Comparison of ENCODE assay signal across 10 mouse cellular contexts in the genomic region with DNA sequence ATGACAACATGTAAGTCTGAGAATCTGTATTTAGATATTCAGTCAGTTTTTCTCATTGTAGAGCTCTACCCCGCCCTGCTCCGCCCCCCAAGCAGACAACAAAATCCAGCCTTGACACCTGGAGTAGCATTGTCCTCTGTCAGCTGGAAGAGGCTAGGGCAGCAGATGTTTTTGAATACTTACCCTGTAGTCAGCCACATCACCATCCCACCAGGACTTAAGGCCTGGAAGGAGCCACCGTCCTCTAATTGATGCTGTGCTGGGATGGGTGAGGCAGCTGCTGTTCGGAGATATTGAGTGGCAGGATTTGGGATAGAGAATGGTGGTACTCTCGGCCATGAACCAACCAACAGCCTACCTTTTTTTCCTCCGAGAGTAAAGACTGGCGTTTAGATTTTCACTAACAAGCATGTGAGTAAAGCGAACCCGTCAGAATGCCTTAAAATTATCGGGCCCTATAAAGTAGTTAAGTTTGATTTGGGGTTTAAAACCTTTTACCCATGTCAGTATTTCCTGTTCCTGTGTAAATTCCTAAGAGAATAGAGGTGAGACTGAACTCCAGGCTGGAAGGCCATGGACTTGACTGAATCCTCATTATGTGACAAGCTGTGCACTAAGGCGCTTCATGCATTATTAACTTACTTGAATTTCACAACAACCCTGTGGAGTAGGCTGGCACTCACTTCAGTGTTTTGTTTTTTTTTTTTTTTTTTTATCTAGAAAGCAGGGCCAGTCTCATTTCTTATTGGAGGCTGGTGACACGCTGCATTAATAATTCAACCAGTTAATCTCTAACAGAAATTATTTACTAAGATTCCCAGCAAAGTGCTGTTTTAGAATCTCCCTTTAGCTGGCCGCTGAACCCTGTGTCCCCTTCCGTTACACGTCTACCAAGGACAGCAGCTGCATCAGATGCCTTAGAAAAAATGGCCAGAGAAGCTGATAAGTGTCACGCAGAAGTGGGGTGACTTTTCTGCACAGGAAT. TPM values are rescaled to one million over a fixed set of nuclear protein-coding genes. Genes with fewer than 3 reads are reported as not detected.
DNase-seq lines count a peak whose midpoint lies in the region; ATAC-seq and TF ChIP-seq lines count a peak whose summit lies in the region.
"Had no signal": no experiment of that assay in that cellular context is flagged by ENCODE, and none has a peak within 500 bp of the region (broad histone marks: within the 10 kb centered on the region; RNA-seq: fewer than 3 reads in every experiment).

No protein-coding gene starts in this region.

- peaks cover 5% of the 10 kb centered on the region; the same call in 1 of the 2 replicates for H3K36me3 ChIP-seq in intestine, embryonic 16.5 days (ENCODE audit: control insufficient read depth, insufficient read depth, low read length)
- no peaks in the 10 kb centered on the region for H3K36me3 ChIP-seq in intestine, embryonic 15.5 days
- peaks cover 56% of the 10 kb centered on the region for H3K36me3 ChIP-seq in embryonic facial prominence, embryonic 10.5 days (replicated peaks)
- H3K36me3 ChIP-seq in midbrain, embryonic 15.5 days (replicated peaks): no peaks in the 10 kb centered on the region

- 0 out of 2 replicates have a peak, but pooled peaks cover 4% of the 10 kb centered on the region for H3K4me1 ChIP-seq in intestine, embryonic 16.5 days (ENCODE audit: control insufficient read depth, insufficient read depth, low read length)
- H3K4me1 ChIP-seq in intestine, embryonic 15.5 days (replicated peaks): 0 out of 2 replicates have a peak, but pooled peaks cover 3% of the 10 kb centered on the region
- peaks cover 59% of the 10 kb centered on the region for H3K4me1 ChIP-seq in embryonic facial prominence, embryonic 10.5 days
- peaks cover 38% of the 10 kb centered on the region for H3K4me1 ChIP-seq in midbrain, embryonic 15.5 days
- peaks cover 11% of the 10 kb centered on the region for H3K4me1 ChIP-seq in lung, adult 2 months (ENCODE audit: control insufficient read depth, insufficient read depth, low read length)

- no peaks in the 10 kb centered on the region for H3K27me3 ChIP-seq in intestine, embryonic 16.5 days (replicated peaks; ENCODE audit: control insufficient read depth, insufficient read depth, low read length)
- no peaks in the 10 kb centered on the region for H3K27me3 ChIP-seq in intestine, embryonic 15.5 days (replicated peaks)
- H3K27me3 ChIP-seq in embryonic facial prominence, embryonic 10.5 days (replicated peaks; ENCODE audit: low read depth, poor library complexity, severe bottlenecking): no peaks in the 10 kb centered on the region
- H3K27me3 ChIP-seq in midbrain, embryonic 15.5 days (replicated peaks): no peaks in the 10 kb centered on the region

- TF ChIP-seq POLR2A in lung, adult 2 months (IDR thresholded peaks at IDR 0.05; ENCODE audit: borderline replicate concordance, extremely low read depth, low read depth, low read length): no peak

- H3K4me3 ChIP-seq in intestine, embryonic 16.5 days (ENCODE audit: low read length): no peak overlapping the region
- H3K4me3 ChIP-seq in intestine, embryonic 15.5 days (replicated peaks): no peak overlapping the region
- no peak overlapping the region for H3K4me3 ChIP-seq in embryonic facial prominence, embryonic 10.5 days
- H3K4me3 ChIP-seq in midbrain, embryonic 15.5 days: no peak overlapping the region
- no peak overlapping the region for H3K4me3 ChIP-seq in lung, adult 2 months (replicated peaks; ENCODE audit: extremely low read depth, low read depth, low read length)

- H3K4me2 ChIP-seq in intestine, embryonic 16.5 days (ENCODE audit: low read depth, low read length): no peak overlapping the region
- H3K4me2 ChIP-seq in intestine, embryonic 15.5 days (replicated peaks): no peak overlapping the region
- H3K4me2 ChIP-seq in midbrain, embryonic 15.5 days: peak overlapping the region; percentile 32

- no peak overlapping the region for H3K27ac ChIP-seq in intestine, embryonic 16.5 days (ENCODE audit: low read length)
- no peak overlapping the region for H3K27ac ChIP-seq in intestine, embryonic 15.5 days
- H3K27ac ChIP-seq in embryonic facial prominence, embryonic 10.5 days (replicated peaks): peak overlapping the region; percentile 51
- H3K27ac ChIP-seq in midbrain, embryonic 15.5 days: peak overlapping the region; percentile 79

- H3K9me3 ChIP-seq in intestine, embryonic 16.5 days (ENCODE audit: control insufficient read depth, low read length): no peaks in the 10 kb centered on the region
- H3K9me3 ChIP-seq in intestine, embryonic 15.5 days: no peaks in the 10 kb centered on the region
- H3K9me3 ChIP-seq in embryonic facial prominence, embryonic 10.5 days: no peaks in the 10 kb centered on the region
- no peaks in the 10 kb centered on the region for H3K9me3 ChIP-seq in midbrain, embryonic 15.5 days

- H3K9ac ChIP-seq in intestine, embryonic 16.5 days (ENCODE audit: low read depth, low read length): no peak overlapping the region
- no peak overlapping the region for H3K9ac ChIP-seq in intestine, embryonic 15.5 days
- H3K9ac ChIP-seq in midbrain, embryonic 15.5 days: no peak overlapping the region

- no peak for DNase-seq in embryonic facial prominence, embryonic 10.5 days (ENCODE audit: low spot score)
- DNase-seq in kidney, adult 18-20 months: peak; percentile 29
- no peak for DNase-seq in cerebellum, postnatal 14 days
- DNase-seq in right cerebral cortex, postnatal 14 days: no peak
- DNase-seq in lung, adult 2 months: no peak
- DNase-seq: heart, postnatal 14 days had no signal

- 65% methylated on average over 16 of the region's 16 CpGs for WGBS in intestine, embryonic 16.5 days
- 74% methylated on average over 16 of the region's 16 CpGs for WGBS in intestine, embryonic 15.5 days
- WGBS in embryonic facial prominence, embryonic 10.5 days: 52% methylated on average over 16 of the region's 16 CpGs
- 15% methylated on average over 16 of the region's 16 CpGs for WGBS in midbrain, embryonic 15.5 days
- 73% methylated on average over 16 of the region's 16 CpGs for WGBS in lung, adult 2 months

- ATAC-seq in intestine, embryonic 16.5 days: peak; percentile 36
- no peak for ATAC-seq in intestine, embryonic 15.5 days
- peak; percentile 75 for ATAC-seq in midbrain, embryonic 15.5 days (replicated peaks)
- ATAC-seq: activated CD4-positive, CD25-positive, alpha-beta regulatory T cell, adult 4 months had no signal

- TF ChIP-seq CTCF in lung, adult 2 months (IDR thresholded peaks at IDR 0.05; ENCODE audit: insufficient read depth, low read length): no peak

RNA-seq across cellular contexts. Expression of gene Plpp3, which starts 13.0 kb away (rescaled TPM):
- polyA plus RNA-seq in intestine, embryonic 16.5 days (2015; fragmentation: Nextera tagmentation; extraction: Ambion mirVana): 46.0 and 48.4 TPM in 2 replicates
- polyA plus RNA-seq in intestine, embryonic 15.5 days (2015; fragmentation: Nextera tagmentation; extraction: Ambion mirVana): 41.2 and 42.0 TPM in 2 replicates
- polyA plus RNA-seq in embryonic facial prominence, embryonic 10.5 days (2016; fragmentation: Nextera tagmentation; extraction: Ambion mirVana): 67.6 and 77.1 TPM in 2 replicates
- 66.3 and 81.9 TPM in 2 replicates for polyA plus RNA-seq in midbrain, embryonic 15.5 days (2015; fragmentation: Nextera tagmentation; extraction: Ambion mirVana)
- 170 and 187 TPM in 2 replicates for polyA plus RNA-seq in lung, adult 2 months (2012; rRNA removed)
- polyA plus RNA-seq: activated CD4-positive, CD25-positive, alpha-beta regulatory T cell, adult 4 months had no signal

Comparison
In these comparisons a context has a peak if more than half of its experiments do, and no peak if none do; other contexts are left out.
1. H3K27ac ChIP-seq: peak in embryonic facial prominence, embryonic 10.5 days (single experiment) and midbrain, embryonic 15.5 days (single experiment); none in intestine, embryonic 16.5 days (single experiment) and intestine, embryonic 15.5 days (single experiment).